Mouse (Mus musculus): ENCODE measurements around the gene Gna14. TPM values are rescaled to one million over a fixed set of nuclear protein-coding genes. Genes with fewer than 3 reads are reported as not detected.
A peak's percentile ranks its signal among the peaks of the same experiment; 100 is the strongest.

Gene Gna14
- total and polyA plus RNA-seq, 2 experiments from 2014 or later = 0.84 to 0.98 TPM

- Histone ChIP-seq H3K4me3 (ENCODE audit: low read length) (no peak overlapping the region), H3K4me1 (ENCODE audit: insufficient read depth, low read length) (peaks cover 8% of the 10 kb centered on the region), H3K27ac (no peak overlapping the region), H3K4me2 (ENCODE audit: low read depth, low read length) (no peak overlapping the region), H3K9ac (replicated peaks; ENCODE audit: low read length) (no peak overlapping the region), H3K9me3 (ENCODE audit: low read length) (no peaks in the 10 kb centered on the region), H3K27me3 (ENCODE audit: insufficient read depth, low read length) (0 out of 2 replicates have a peak, but pooled peaks cover 3% of the 10 kb centered on the region), H3K36me3 (ENCODE audit: insufficient read depth, low read length) (no peaks in the 10 kb centered on the region)
- 66% methylated on average over 4 of the region's 4 CpGs for WGBS
- no peak for DNase-seq (ENCODE audit: low spot score)
- no peak for TF ChIP-seq CTCF (IDR thresholded peaks at IDR 0.05; ENCODE audit: low read depth)
- ATAC-seq = no peak
Measured at GRCm38 (mm10) chr19:16439278-16439677, 3.7 kb downstream of the Gna14 start.

GRCm38 (mm10) chr19:16439834-16440233 lies 4.3 kb downstream of the Gna14 start:
- no peak for TF ChIP-seq CTCF (IDR thresholded peaks at IDR 0.05; ENCODE audit: low read depth)
- Histone ChIP-seq H3K4me1 (ENCODE audit: insufficient read depth, low read length) (peaks cover 8% of the 10 kb centered on the region), H3K9ac (replicated peaks; ENCODE audit: low read length) (no peak overlapping the region), H3K27me3 (ENCODE audit: insufficient read depth, low read length) (0 out of 2 replicates have a peak, but pooled peaks cover 3% of the 10 kb centered on the region), H3K36me3 (ENCODE audit: insufficient read depth, low read length) (no peaks in the 10 kb centered on the region), H3K27ac (no peak overlapping the region), H3K4me3 (ENCODE audit: low read length) (no peak overlapping the region), H3K4me2 (ENCODE audit: low read depth, low read length) (no peak overlapping the region), H3K9me3 (ENCODE audit: low read length) (no peaks in the 10 kb centered on the region)
- DNase-seq (ENCODE audit: low spot score) (no peak), ATAC-seq (no peak)
- WGBS = 63% methylated on average over 13 of the region's 13 CpGs

- Histone ChIP-seq H3K4me1 (ENCODE audit: insufficient read depth, low read length) (0 out of 2 replicates have a peak, but pooled peaks cover under 1% of the 10 kb centered on the region), H3K27me3 (ENCODE audit: insufficient read depth, low read length) (0 out of 2 replicates have a peak, but pooled peaks cover 3% of the 10 kb centered on the region), H3K27ac (no peak overlapping the region), H3K36me3 (ENCODE audit: insufficient read depth, low read length) (no peaks in the 10 kb centered on the region), H3K9me3 (ENCODE audit: low read length) (no peaks in the 10 kb centered on the region), H3K4me2 (ENCODE audit: low read depth, low read length) (no peak overlapping the region), H3K9ac (replicated peaks; ENCODE audit: low read length) (no peak overlapping the region), H3K4me3 (ENCODE audit: low read length) (no peak overlapping the region)
- no peak for DNase-seq (ENCODE audit: low spot score)
- ATAC-seq = no peak
- WGBS = 94% methylated on average over 6 of the region's 6 CpGs
- TF ChIP-seq CTCF (IDR thresholded peaks at IDR 0.05; ENCODE audit: low read depth) = no peak
Measured at GRCm38 (mm10) chr19:16441329-16441728, 5.8 kb downstream of the Gna14 start.

- no peak for DNase-seq (ENCODE audit: low spot score)
- ATAC-seq = no peak
- no peaks in the 10 kb centered on the region for H3K4me1 ChIP-seq (ENCODE audit: insufficient read depth, low read length)
- H3K36me3 ChIP-seq (ENCODE audit: insufficient read depth, low read length) = no peaks in the 10 kb centered on the region
- TF ChIP-seq CTCF (IDR thresholded peaks at IDR 0.05; ENCODE audit: low read depth) = no peak
- WGBS = 93% methylated on average over 5 of the region's 5 CpGs
- no peak overlapping the region for H3K4me3 ChIP-seq (ENCODE audit: low read length)
- no peak overlapping the region for H3K27ac ChIP-seq
- H3K4me2 ChIP-seq (ENCODE audit: low read depth, low read length) = no peak overlapping the region
- no peaks in the 10 kb centered on the region for H3K27me3 ChIP-seq (ENCODE audit: insufficient read depth, low read length)
- no peaks in the 10 kb centered on the region for H3K9me3 ChIP-seq (ENCODE audit: low read length)
- H3K9ac ChIP-seq (replicated peaks; ENCODE audit: low read length) = no peak overlapping the region
Measured at GRCm38 (mm10) chr19:16443335-16443734, 7.8 kb downstream of the Gna14 start.

GRCm38 (mm10) chr19:16446612-16447011 lies 11.1 kb downstream of the Gna14 start:
- TF ChIP-seq CTCF (IDR thresholded peaks at IDR 0.05; ENCODE audit: low read depth) = no peak

GRCm38 (mm10) chr19:16447832-16448621 lies 12.5 kb downstream of the Gna14 start:
- H3K27ac ChIP-seq = no peak overlapping the region
- no peaks in the 10 kb centered on the region for H3K27me3 ChIP-seq (ENCODE audit: insufficient read depth, low read length)
- DNase-seq (ENCODE audit: low spot score) (peak; percentile 7), ATAC-seq (0 out of 2 replicates have a peak, but pooled peaks have one; percentile 27)
- H3K4me1 ChIP-seq (ENCODE audit: insufficient read depth, low read length) = no peaks in the 10 kb centered on the region
- no peak overlapping the region for H3K9ac ChIP-seq (replicated peaks; ENCODE audit: low read length)
- 64% methylated on average over 6 of the region's 6 CpGs for WGBS
- no peak for TF ChIP-seq CTCF (IDR thresholded peaks at IDR 0.05; ENCODE audit: low read depth)
- no peak overlapping the region for H3K4me2 ChIP-seq (ENCODE audit: low read depth, low read length)
- no peaks in the 10 kb centered on the region for H3K36me3 ChIP-seq (ENCODE audit: insufficient read depth, low read length)
- no peak overlapping the region for H3K4me3 ChIP-seq (ENCODE audit: low read length)
- H3K9me3 ChIP-seq (ENCODE audit: low read length) = no peaks in the 10 kb centered on the region

More at GRCm38 (mm10) chr19:16446612-16447011, 11.1 kb downstream of the Gna14 start:
- Histone ChIP-seq H3K27me3 (ENCODE audit: insufficient read depth, low read length) (no peaks in the 10 kb centered on the region), H3K4me2 (ENCODE audit: low read depth, low read length) (no peak overlapping the region), H3K36me3 (ENCODE audit: insufficient read depth, low read length) (no peaks in the 10 kb centered on the region), H3K4me3 (ENCODE audit: low read length) (no peak overlapping the region), H3K9ac (replicated peaks; ENCODE audit: low read length) (no peak overlapping the region), H3K27ac (no peak overlapping the region), H3K4me1 (ENCODE audit: insufficient read depth, low read length) (no peaks in the 10 kb centered on the region), H3K9me3 (ENCODE audit: low read length) (no peaks in the 10 kb centered on the region)
- no peak for DNase-seq (ENCODE audit: low spot score)
- 83% methylated on average over 6 of the region's 6 CpGs for WGBS
- ATAC-seq = no peak

GRCm38 (mm10) chr19:16448796-16449195 lies 13.2 kb downstream of the Gna14 start:
- DNase-seq (ENCODE audit: low spot score) (no peak), ATAC-seq (no peak)
- 78% methylated on average over 5 of the region's 5 CpGs for WGBS
- H3K27me3 ChIP-seq (ENCODE audit: insufficient read depth, low read length) = no peaks in the 10 kb centered on the region
- H3K9me3 ChIP-seq (ENCODE audit: low read length) = no peaks in the 10 kb centered on the region
- no peak for TF ChIP-seq CTCF (IDR thresholded peaks at IDR 0.05; ENCODE audit: low read depth)
- no peak overlapping the region for H3K4me3 ChIP-seq (ENCODE audit: low read length)
- H3K36me3 ChIP-seq (ENCODE audit: insufficient read depth, low read length) = no peaks in the 10 kb centered on the region
- H3K4me2 ChIP-seq (ENCODE audit: low read depth, low read length) = no peak overlapping the region
- no peak overlapping the region for H3K27ac ChIP-seq
- no peaks in the 10 kb centered on the region for H3K4me1 ChIP-seq (ENCODE audit: insufficient read depth, low read length)
- H3K9ac ChIP-seq (replicated peaks; ENCODE audit: low read length) = no peak overlapping the region
